Mouse (Mus musculus) testis, adult 2 months (tissue): Measurements from ENCODE around the gene Zfp652. TPM values are rescaled to one million over a fixed set of nuclear protein-coding genes. Genes with fewer than 3 reads are reported as not detected.

ENCODE experiments used
- H3K27ac ChIP-seq: fragments of 200-500 bp; 2 replicates; pipeline ENCODE4 v1.5.1; 2012; ENCODE audit warnings: low read depth, low read length; ENCODE audit not compliant: control insufficient read depth, insufficient read depth
- H3K27me3 ChIP-seq: fragments of 200-500 bp; 2 replicates; pipeline ENCODE4 v1.6.1; 2012; ENCODE audit warnings: mild to moderate bottlenecking, low read length, moderate library complexity; ENCODE audit not compliant: control insufficient read depth, insufficient read depth
- H3K36me3 ChIP-seq: fragments of 200-500 bp; 2 replicates; pipeline ENCODE4 v1.6.1; 2012; ENCODE audit warnings: mild to moderate bottlenecking, low read length; ENCODE audit not compliant: control insufficient read depth, insufficient read depth
- H3K4me1 ChIP-seq: fragments of 200-500 bp; 2 replicates; pipeline ENCODE4 v1.6.1; 2012; ENCODE audit warnings: low read length; ENCODE audit not compliant: control insufficient read depth, insufficient read depth
- H3K4me3 ChIP-seq: fragments of 200-500 bp; 2 replicates; pipeline ENCODE4 v1.5.1; 2012; ENCODE audit warnings: low read depth, mild to moderate bottlenecking, low read length, moderate library complexity, mixed read lengths; ENCODE audit not compliant: control insufficient read depth
- CTCF ChIP-seq: fragments of 200-500 bp; IDR thresholded peaks from 2 replicates; pipeline ENCODE4 v1.5.1; 2012; ENCODE audit warnings: low read depth, mild to moderate bottlenecking, inconsistent platforms, low read length, moderate library complexity; ENCODE audit not compliant: control insufficient read depth, insufficient read depth, insufficient replicate concordance
- POLR2A ChIP-seq: fragments of 200-500 bp; IDR thresholded peaks from 2 replicates; pipeline ENCODE4 v1.6.1; 2012; ENCODE audit warnings: low read depth, mild to moderate bottlenecking, inconsistent platforms, low read length, moderate library complexity; ENCODE audit not compliant: control insufficient read depth
- polyA plus RNA-seq: library from polyadenylated mRNA; depleted of rRNA; stranded (reverse); fragments of >200 nt; gene quantifications from 2 replicates; pipeline ENCODE4 v1.2.3, GENCODE M21; 2012

Zfp652 gene
- polyA plus RNA-seq, 1 experiment = 11.8 TPM

DNA sequence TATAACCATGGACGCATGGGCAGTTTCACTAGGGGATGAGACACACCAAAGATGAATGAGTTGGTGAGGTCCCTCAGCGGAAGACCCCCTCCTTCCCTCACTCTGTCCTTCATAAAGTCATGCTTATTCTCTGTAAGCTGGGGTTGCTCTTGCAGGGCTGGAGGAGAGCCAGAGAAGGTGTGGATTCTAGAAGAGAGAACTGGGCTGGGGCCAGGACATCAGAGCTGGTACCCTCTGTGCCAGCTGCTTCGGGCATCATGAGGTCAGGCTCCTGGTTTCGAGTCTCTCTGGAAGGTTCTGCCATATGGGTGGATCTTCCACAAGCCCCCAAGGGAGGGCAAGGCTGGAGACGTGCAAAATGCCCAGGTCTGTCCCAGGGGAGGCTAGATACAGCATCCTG, 13.9 kb upstream of the Zfp652 start:
- no peaks in the 10 kb centered on the region for H3K4me1 ChIP-seq
- TF ChIP-seq POLR2A (no peak), CTCF (no peak)
- H3K4me3 ChIP-seq = no peak overlapping the region
- H3K27me3 ChIP-seq = no peaks in the 10 kb centered on the region
- no peaks in the 10 kb centered on the region for H3K36me3 ChIP-seq
- H3K27ac ChIP-seq = no peak overlapping the region

DNA sequence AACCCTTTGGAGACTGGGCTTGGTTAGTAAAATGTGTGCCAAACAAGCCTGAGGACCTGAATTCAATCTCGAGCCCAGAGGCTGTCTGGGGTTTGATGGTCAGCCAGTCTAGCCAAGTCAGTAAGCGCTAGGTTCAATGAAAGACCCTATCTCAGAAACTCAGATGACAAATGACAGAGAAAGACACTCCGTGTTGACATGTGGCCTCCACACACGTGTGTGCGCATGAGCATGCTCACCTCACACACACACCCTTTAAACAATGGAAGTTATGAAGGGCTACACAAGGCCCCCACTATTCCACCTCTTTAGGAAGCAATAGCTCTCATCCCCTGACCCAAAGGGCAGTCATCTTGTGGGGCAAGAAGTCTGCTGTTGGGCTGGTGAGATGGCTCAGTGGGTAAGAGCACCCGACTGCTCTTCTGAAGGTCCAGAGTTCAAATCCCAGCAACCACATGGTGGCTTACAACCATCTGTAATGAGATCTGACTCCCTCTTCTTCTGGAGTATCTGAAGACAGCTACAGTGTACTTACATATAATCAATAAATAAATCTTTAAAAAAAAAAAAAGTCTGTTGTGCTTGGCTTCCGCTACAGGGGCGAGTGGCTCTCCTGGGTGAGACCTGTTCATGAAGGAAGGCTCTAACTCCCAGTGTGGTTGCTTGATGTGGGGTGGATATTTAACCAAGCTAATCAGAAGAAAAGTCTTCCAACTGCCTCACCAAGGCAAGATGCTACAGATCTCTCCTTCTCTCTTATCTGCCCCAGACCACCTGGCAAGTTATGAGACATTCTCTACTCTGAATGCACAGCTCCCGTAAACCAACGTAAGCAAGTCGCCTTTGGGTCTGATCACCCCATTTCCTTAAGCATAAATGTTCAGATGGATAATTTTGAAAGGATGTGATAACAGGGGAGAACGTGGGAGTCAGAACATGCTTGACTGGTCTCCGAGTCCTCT, 11.4 kb upstream of the Zfp652 start:
- no peak overlapping the region for H3K4me3 ChIP-seq
- H3K4me1 ChIP-seq = no peaks in the 10 kb centered on the region
- H3K27ac ChIP-seq = no peak overlapping the region
- TF ChIP-seq CTCF = no peak
- no peak for TF ChIP-seq POLR2A
- H3K27me3 ChIP-seq = no peaks in the 10 kb centered on the region
- H3K36me3 ChIP-seq = no peaks in the 10 kb centered on the region

DNA sequence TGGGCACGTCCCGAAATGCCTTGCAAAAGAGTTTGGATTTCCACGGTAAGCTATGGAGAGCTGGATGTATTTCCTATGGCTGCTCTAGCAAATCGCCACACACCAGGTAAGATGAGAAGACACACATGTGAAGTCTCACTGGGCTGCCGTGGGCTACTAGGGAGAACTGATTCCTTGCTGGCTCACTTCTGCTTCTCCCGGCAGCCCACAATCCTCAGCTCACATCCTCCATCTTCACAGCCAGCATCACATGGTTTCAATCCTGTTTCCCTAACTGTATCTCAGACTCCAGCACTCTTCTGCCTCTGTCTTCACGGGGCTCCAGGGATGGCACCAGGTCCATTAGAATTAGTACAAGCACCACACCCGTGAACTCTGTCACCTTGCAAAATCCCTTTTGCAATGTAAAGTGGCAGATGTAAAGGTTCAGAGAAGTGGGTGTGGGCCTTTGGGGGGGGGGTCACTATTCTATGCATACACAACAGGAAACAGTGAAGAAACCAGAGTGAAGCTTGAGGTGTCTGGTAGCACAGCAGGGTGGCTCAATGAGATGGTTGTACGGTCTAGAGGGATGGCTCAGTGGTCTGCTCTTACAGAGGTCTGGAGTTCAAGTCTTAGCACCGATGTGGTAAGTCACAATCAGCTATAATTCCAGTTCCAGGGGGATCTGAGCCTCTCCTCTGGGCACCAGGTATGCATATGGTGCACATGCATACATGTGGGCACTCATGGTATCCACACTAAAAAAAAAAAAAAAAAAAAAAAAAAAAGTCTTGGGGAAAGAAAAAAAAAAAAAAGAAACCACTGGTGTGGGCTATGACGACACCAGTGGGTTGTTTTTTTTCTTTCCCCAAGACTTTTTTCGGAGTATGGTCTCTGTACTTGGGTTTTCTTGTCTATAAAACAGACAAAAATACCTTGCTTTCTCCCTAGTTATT, 8.2 kb upstream of the Zfp652 start:
- Histone ChIP-seq H3K36me3 (no peaks in the 10 kb centered on the region), H3K4me1 (no peaks in the 10 kb centered on the region), H3K4me3 (no peak overlapping the region), H3K27me3 (no peaks in the 10 kb centered on the region), H3K27ac (no peak overlapping the region)
- TF ChIP-seq CTCF = no peak
- no peak for TF ChIP-seq POLR2A

DNA sequence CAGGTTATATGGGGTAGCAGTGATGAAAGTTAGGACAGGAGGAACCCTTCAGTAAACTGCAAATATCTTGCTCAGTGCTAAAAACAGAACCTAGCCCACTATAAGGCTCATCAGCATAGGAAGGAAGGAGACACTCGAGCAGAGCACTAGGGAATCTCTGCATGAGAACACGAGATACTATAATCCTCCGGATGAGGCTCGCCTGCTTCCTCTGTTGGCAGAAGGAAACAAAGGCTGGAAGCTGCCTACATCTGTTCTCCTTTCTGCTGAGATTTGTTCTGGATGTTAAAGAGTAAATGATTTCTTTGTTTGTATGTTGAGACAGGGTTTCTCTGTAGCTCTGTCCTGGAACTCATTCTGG, 7.5 kb upstream of the Zfp652 start:
- no peaks in the 10 kb centered on the region for H3K27me3 ChIP-seq
- no peak overlapping the region for H3K4me3 ChIP-seq
- H3K27ac ChIP-seq = no peak overlapping the region
- no peak for TF ChIP-seq POLR2A
- TF ChIP-seq CTCF = no peak
- H3K4me1 ChIP-seq = no peaks in the 10 kb centered on the region
- no peaks in the 10 kb centered on the region for H3K36me3 ChIP-seq

DNA sequence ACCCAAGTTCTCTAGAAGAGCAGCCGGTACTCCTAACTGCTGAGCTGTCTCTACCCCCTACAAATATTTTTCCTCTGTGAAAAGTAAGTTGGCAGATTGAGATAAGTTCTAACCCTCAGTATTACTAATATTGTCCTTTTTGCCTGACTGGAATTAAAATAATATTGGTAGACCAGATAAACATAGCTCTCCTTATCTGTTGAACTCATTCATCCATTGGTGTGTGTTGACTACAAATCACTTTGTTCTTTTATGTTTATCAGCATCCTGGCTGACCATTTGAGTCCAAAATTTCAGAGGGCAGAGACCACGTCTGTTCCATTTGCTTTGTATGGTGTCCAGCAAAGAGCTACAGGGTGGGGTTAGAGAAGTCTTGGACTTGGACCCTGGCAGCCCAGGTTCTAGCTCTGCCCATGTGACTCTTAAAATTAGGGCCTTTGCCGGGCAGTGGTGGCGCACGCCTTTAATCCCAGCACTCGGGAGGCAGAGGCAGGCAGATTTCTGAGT, 2.9 kb upstream of the Zfp652 start:
- no peak overlapping the region for H3K27ac ChIP-seq
- peaks cover 8% of the 10 kb centered on the region for H3K4me1 ChIP-seq
- no peak for TF ChIP-seq POLR2A
- H3K27me3 ChIP-seq = no peaks in the 10 kb centered on the region
- H3K4me3 ChIP-seq = no peak overlapping the region
- H3K36me3 ChIP-seq = no peaks in the 10 kb centered on the region

DNA sequence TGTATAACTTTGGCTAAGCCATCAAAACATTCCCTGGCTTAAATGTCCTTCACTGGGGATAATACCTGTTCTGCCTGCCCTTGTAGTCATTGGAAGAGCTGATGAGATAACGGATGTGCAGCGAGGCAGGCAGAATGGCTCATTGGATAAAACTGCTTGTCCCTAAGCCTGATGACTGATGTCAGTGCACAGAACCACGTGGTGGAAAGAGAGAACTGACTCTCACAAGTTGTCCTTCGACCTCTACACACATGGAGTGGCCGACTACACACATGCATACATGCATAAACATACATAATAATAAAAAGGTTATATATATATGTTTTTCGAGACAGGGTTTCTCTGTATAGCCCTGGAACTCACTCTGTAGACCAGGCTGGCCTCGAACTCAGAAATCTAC, 2.0 kb upstream of the Zfp652 start:
- Histone ChIP-seq H3K27ac (no peak overlapping the region), H3K4me3 (no peak overlapping the region), H3K36me3 (no peaks in the 10 kb centered on the region), H3K4me1 (peaks cover 8% of the 10 kb centered on the region), H3K27me3 (no peaks in the 10 kb centered on the region)
- TF ChIP-seq POLR2A (no peak), CTCF (no peak)

- no peak for TF ChIP-seq POLR2A
- TF ChIP-seq CTCF = no peak
- Histone ChIP-seq H3K4me1 (peaks cover 8% of the 10 kb centered on the region), H3K36me3 (no peaks in the 10 kb centered on the region), H3K4me3 (peak overlapping the region; percentile 83), H3K27me3 (no peaks in the 10 kb centered on the region), H3K27ac (peak overlapping the region; percentile 63)
Measured at GRCm38 (mm10) chr11:95712085-95712562, 349 bp upstream of the Zfp652 start.
